Mouse (Mus musculus): ENCODE data around the gene Gfra4. TPM values are rescaled to one million over a fixed set of nuclear protein-coding genes. Genes with fewer than 3 reads are reported as not detected.

Gene Gfra4
- 1.8 and 3.0 TPM in 2 replicates for polyA plus RNA-seq (2015; fragmentation: Nextera tagmentation; extraction: Ambion mirVana)

DNA sequence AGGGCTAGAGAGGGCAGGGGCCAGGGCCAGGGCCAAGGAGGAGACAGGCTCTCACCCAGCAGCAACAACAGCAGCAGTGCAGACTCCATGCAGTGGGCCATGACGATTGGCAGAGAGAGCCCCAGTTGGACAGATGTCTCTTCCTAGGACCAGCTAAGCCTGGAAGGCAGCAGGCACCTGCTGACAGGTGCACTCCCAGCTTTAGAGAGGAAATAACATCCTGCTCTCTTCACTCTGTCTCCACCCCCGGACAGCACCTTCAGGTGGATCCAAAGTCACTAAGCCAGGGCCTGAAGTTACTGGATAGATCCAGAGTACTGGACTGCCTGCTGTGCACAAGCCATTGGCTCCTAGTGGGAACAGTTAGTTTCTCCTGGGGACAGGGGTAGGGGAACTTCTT is at the start of gene Gfra4:
TSS of gene Gfra4 (minus strand) at position 101 of the 400 bp plus-strand sequence.
- 66% methylated on average over 2 of the region's 2 CpGs for WGBS
- ATAC-seq (replicated peaks; ENCODE audit: extremely low read depth, insufficient read depth, low FRiP score), result no peak
- Histone ChIP-seq H3K36me3 (ENCODE audit: control insufficient read depth, insufficient read depth) (no peaks in the 10 kb centered on the region), H3K27ac (ENCODE audit: low read length) (no peak within 1 kb of the TSS), H3K4me2 (ENCODE audit: low read depth, low read length) (no peak within 1 kb of the TSS), H3K4me3 (ENCODE audit: low read length) (no peak within 1 kb of the TSS), H3K9me3 (replicated peaks; ENCODE audit: control insufficient read depth, low read length) (no peaks in the 10 kb centered on the region), H3K27me3 (ENCODE audit: control insufficient read depth, insufficient read depth, low read length) (peaks cover 45% of the 10 kb centered on the region), H3K4me1 (ENCODE audit: control insufficient read depth, insufficient read depth, low read length) (peaks cover 20% of the 10 kb centered on the region), H3K9ac (ENCODE audit: low read length) (no peak within 1 kb of the TSS)

DNA sequence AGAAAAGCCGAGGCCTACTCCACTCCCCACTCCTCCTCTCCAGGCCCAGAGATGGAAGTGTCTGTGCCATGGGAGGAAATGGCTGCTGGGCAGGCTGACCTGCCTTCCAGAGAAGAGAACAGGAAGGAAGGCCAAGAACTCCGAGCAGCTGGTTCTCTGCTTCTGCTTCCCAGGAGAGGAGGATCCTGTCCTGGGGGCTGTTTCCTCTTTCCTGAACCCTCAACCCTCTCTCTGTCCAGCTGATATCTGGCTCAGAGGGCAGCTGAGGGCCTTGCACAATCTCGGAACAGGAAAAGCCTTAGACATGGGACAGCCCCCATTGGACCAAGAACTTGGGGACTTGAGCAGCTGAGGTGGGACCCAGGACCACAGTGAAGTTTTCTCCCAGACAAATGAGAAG is 48.0 kb upstream of the Gfra4 start:
- no peak overlapping the region for H3K4me2 ChIP-seq (ENCODE audit: low read depth, low read length)
- no peaks in the 10 kb centered on the region for H3K27me3 ChIP-seq (ENCODE audit: control insufficient read depth, insufficient read depth, low read length)
- no peak for ATAC-seq (replicated peaks; ENCODE audit: extremely low read depth, insufficient read depth, low FRiP score)
- H3K4me3 ChIP-seq (ENCODE audit: low read length), result no peak overlapping the region
- peaks cover 1% of the 10 kb centered on the region for H3K4me1 ChIP-seq (ENCODE audit: control insufficient read depth, insufficient read depth, low read length)
- WGBS, result 58% methylated on average over 3 of the region's 3 CpGs
- H3K9me3 ChIP-seq (replicated peaks; ENCODE audit: control insufficient read depth, low read length), result no peaks in the 10 kb centered on the region
- H3K36me3 ChIP-seq (ENCODE audit: control insufficient read depth, insufficient read depth), result no peaks in the 10 kb centered on the region
- peak overlapping the region; percentile 35 for H3K27ac ChIP-seq (ENCODE audit: low read length)
- no peak overlapping the region for H3K9ac ChIP-seq (ENCODE audit: low read length)

DNA sequence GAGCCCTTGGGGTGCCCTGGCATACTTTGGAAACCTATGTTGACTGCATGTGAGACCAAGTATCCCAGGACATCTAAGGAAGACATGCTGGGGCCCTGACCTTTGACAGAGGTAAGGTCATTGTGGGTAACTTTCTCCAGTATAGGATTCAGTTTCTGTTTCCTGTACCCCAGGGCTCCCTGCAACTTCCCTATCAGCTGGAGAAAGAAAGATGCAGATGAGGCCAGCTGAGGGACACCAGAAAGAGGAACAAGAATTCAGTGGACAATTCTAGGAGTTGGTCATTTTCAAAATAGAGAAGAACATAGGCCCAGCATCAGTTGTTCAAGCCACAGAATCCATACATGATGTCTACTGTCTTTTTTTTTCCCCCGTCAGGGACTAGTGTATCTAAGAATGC is 46.7 kb upstream of the Gfra4 start:
- H3K4me3 ChIP-seq (ENCODE audit: low read length), result no peak overlapping the region
- WGBS, result 92% methylated on average over 1 of the region's 1 CpGs

DNA sequence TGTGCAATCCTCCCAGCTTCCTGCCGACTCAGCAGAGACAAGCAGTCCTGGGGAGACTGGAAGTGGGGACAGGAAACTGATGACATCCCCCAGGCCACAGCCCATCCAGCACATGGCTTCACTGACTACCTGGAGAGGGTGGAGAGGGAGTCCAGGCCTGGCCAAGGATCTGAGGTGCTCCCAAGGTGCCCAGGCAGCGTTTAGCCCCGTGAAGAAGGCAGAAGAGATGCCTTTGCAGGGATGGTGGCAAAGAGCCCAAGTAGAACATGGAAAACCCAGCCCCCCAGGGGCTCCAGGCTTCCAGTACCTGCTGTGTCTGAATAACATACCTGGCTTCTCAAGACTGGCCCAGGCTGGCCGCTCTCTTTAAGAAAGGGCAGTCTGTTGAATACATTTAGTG is 45.7 kb upstream of the Gfra4 start:
- no peak for ATAC-seq (replicated peaks; ENCODE audit: extremely low read depth, insufficient read depth, low FRiP score)
- H3K27ac ChIP-seq (ENCODE audit: low read length), result 0 out of 2 replicates have a peak overlapping the region, but pooled peaks have one; percentile 7
- no peak overlapping the region for H3K4me2 ChIP-seq (ENCODE audit: low read depth, low read length)
- no peaks in the 10 kb centered on the region for H3K36me3 ChIP-seq (ENCODE audit: control insufficient read depth, insufficient read depth)
- 75% methylated on average over 4 of the region's 4 CpGs for WGBS
- H3K4me3 ChIP-seq (ENCODE audit: low read length), result no peak overlapping the region
- no peaks in the 10 kb centered on the region for H3K4me1 ChIP-seq (ENCODE audit: control insufficient read depth, insufficient read depth, low read length)
- no peak overlapping the region for H3K9ac ChIP-seq (ENCODE audit: low read length)
- no peaks in the 10 kb centered on the region for H3K9me3 ChIP-seq (replicated peaks; ENCODE audit: control insufficient read depth, low read length)
- no peaks in the 10 kb centered on the region for H3K27me3 ChIP-seq (ENCODE audit: control insufficient read depth, insufficient read depth, low read length)

More for the DNA sequence above, 46.7 kb upstream of the Gfra4 start:
- Histone ChIP-seq H3K9ac (ENCODE audit: low read length) (no peak overlapping the region), H3K9me3 (replicated peaks; ENCODE audit: control insufficient read depth, low read length) (no peaks in the 10 kb centered on the region), H3K4me1 (ENCODE audit: control insufficient read depth, insufficient read depth, low read length) (no peaks in the 10 kb centered on the region), H3K27ac (ENCODE audit: low read length) (no peak overlapping the region), H3K4me2 (ENCODE audit: low read depth, low read length) (no peak overlapping the region), H3K27me3 (ENCODE audit: control insufficient read depth, insufficient read depth, low read length) (no peaks in the 10 kb centered on the region), H3K36me3 (ENCODE audit: control insufficient read depth, insufficient read depth) (no peaks in the 10 kb centered on the region)
- ATAC-seq (replicated peaks; ENCODE audit: extremely low read depth, insufficient read depth, low FRiP score), result no peak

DNA sequence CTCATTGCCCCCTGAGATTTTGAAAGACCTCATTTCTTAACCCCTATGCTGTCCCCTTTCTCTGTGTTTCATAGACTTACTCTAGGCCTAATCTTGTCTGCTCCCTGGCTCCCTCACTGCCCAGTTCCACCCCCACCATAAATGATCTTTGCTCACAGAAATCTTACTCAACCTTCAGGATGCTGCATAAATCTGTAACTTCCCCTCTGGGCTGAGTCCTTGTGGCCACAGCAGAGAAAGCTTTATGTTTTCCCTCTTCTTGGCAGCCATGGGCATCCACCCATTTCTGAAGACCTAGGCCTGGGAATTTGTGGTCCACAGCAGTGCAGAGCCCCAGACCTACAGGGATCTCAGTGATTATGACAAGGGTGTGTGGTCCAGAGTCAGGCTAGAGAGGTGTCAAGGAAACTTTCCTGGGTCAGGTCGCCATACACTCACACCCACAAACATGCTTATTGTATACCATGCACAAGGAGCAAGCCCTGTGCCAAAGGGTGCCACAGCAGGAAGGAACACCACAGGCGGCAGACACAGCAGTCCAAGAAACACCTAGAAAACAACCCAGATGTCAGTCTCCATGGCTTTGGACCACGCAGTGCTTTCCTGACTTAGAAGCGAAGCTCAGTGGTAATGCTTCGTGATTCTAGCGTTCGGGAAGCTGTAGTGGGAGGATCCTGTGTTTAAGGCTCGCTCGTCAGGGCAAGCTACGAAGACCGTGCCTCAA is 43.9 kb upstream of the Gfra4 start, which contains the start of gene Siglec1:
TSS of gene Siglec1 (minus strand) at position 99 of the 724 bp plus-strand sequence.
- H3K36me3 ChIP-seq (ENCODE audit: control insufficient read depth, insufficient read depth), result no peaks in the 10 kb centered on the region
- no peaks in the 10 kb centered on the region for H3K9me3 ChIP-seq (replicated peaks; ENCODE audit: control insufficient read depth, low read length)
- WGBS, result 77% methylated on average over 11 of the region's 11 CpGs
- no peak within 1 kb of the TSS for H3K4me2 ChIP-seq (ENCODE audit: low read depth, low read length)
- H3K4me3 ChIP-seq (ENCODE audit: low read length), result no peak within 1 kb of the TSS
- ATAC-seq (replicated peaks; ENCODE audit: extremely low read depth, insufficient read depth, low FRiP score), result no peak
- H3K27ac ChIP-seq (ENCODE audit: low read length), result no peak within 1 kb of the TSS
- no peak within 1 kb of the TSS for H3K9ac ChIP-seq (ENCODE audit: low read length)
- H3K4me1 ChIP-seq (ENCODE audit: control insufficient read depth, insufficient read depth, low read length), result no peaks in the 10 kb centered on the region
- no peaks in the 10 kb centered on the region for H3K27me3 ChIP-seq (ENCODE audit: control insufficient read depth, insufficient read depth, low read length)

DNA sequence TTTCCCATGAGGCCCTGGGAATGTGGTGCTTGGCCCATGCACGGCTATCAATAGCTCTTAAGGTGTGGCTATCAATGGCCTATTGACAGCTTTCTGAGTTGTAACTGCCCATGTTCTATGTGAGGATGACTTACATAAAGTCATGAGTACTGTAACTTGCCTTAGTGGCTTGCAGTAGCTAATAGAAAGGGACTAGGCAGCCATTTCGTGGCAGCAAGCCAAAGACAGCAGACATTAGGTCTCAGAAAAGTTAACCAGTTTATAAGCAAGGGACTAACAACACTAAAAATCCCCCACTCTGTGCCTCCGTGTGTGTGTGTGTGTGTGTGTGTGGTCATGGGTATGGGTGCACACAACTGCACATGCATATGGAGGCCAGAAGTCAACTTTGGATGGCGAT is 41.3 kb upstream of the Gfra4 start:
- Histone ChIP-seq H3K4me2 (ENCODE audit: low read depth, low read length) (no peak overlapping the region), H3K27ac (ENCODE audit: low read length) (no peak overlapping the region), H3K9me3 (replicated peaks; ENCODE audit: control insufficient read depth, low read length) (no peaks in the 10 kb centered on the region), H3K4me3 (ENCODE audit: low read length) (no peak overlapping the region), H3K36me3 (ENCODE audit: control insufficient read depth, insufficient read depth) (no peaks in the 10 kb centered on the region), H3K4me1 (ENCODE audit: control insufficient read depth, insufficient read depth, low read length) (no peaks in the 10 kb centered on the region), H3K27me3 (ENCODE audit: control insufficient read depth, insufficient read depth, low read length) (no peaks in the 10 kb centered on the region), H3K9ac (ENCODE audit: low read length) (no peak overlapping the region)
- ATAC-seq (replicated peaks; ENCODE audit: extremely low read depth, insufficient read depth, low FRiP score), result no peak
- 79% methylated on average over 4 of the region's 4 CpGs for WGBS

DNA sequence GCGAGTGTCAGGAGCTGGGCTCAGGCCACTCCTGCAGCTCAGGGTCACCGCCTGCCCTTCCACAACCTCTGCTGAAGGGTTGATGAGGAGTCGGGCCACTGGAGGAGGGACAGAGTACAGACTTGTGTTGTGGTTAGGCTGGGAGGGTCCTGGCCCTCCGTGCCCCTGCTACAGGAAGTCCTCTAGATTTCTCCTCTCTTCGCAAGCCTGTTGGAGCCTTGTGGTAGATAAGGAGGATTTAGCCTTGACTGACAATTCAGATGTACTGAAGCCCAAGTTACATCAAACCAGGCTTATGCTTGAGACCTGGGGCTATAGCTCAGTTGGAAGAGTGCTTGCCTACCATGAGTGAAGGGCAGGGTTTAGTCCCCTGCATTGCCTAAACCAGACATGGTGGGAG is 37.6 kb upstream of the Gfra4 start:
- WGBS, result 59% methylated on average over 5 of the region's 5 CpGs
- Histone ChIP-seq H3K9me3 (replicated peaks; ENCODE audit: control insufficient read depth, low read length) (no peaks in the 10 kb centered on the region), H3K36me3 (ENCODE audit: control insufficient read depth, insufficient read depth) (no peaks in the 10 kb centered on the region), H3K4me2 (ENCODE audit: low read depth, low read length) (no peak overlapping the region), H3K9ac (ENCODE audit: low read length) (no peak overlapping the region), H3K27me3 (ENCODE audit: control insufficient read depth, insufficient read depth, low read length) (peaks cover 5% of the 10 kb centered on the region; the same call in 1 of the 2 replicates), H3K4me3 (ENCODE audit: low read length) (no peak overlapping the region), H3K27ac (ENCODE audit: low read length) (no peak overlapping the region), H3K4me1 (ENCODE audit: control insufficient read depth, insufficient read depth, low read length) (no peaks in the 10 kb centered on the region)
- no peak for ATAC-seq (replicated peaks; ENCODE audit: extremely low read depth, insufficient read depth, low FRiP score)

DNA sequence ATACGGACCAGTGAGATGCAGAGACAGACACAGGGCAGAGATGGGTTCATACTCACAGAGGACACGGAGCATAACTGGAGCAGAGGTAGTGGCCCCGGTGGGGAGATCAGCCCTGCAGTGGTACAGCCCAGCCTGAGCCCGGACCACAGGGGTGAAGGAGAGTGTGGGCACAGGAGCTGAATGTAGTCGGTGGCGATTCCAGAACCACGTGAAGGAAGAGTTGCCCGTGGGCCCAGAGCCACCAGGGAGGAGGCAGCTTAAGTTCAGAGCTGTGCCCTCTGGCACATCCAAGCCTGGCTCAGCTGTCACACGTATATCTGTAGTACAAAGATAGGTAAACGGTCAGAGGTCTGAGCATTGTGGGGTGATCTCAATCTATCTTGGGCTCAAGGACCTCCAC is 29.6 kb upstream of the Gfra4 start:
- WGBS, result 80% methylated on average over 10 of the region's 10 CpGs
- ATAC-seq (replicated peaks; ENCODE audit: extremely low read depth, insufficient read depth, low FRiP score), result no peak

DNA sequence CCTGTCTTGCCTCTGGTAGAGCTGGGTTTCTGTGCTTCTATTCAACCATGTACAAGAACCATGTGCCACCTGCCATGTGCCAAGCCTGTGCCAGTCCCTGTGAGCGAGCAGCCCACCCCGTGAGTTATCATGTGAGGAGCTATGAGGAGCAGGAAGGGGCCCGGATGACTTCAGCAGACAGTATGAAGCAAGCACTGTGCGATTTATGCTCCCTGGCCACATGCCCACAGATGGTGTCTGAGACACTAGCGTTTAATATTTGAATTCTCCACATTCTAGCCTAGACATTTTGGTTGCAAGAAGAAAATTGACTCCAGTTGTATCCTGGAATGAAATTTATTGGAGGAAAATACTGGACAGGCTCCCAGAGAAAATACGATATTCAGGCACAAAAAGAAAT is 24.6 kb upstream of the Gfra4 start:
- Histone ChIP-seq H3K9me3 (replicated peaks; ENCODE audit: control insufficient read depth, low read length) (no peaks in the 10 kb centered on the region), H3K9ac (ENCODE audit: low read length) (no peak overlapping the region), H3K27me3 (ENCODE audit: control insufficient read depth, insufficient read depth, low read length) (peaks cover 10% of the 10 kb centered on the region; the same call in 1 of the 2 replicates), H3K27ac (ENCODE audit: low read length) (no peak overlapping the region), H3K4me3 (ENCODE audit: low read length) (no peak overlapping the region), H3K4me1 (ENCODE audit: control insufficient read depth, insufficient read depth, low read length) (peaks cover 2% of the 10 kb centered on the region; the same call in 1 of the 2 replicates), H3K4me2 (ENCODE audit: low read depth, low read length) (no peak overlapping the region), H3K36me3 (ENCODE audit: control insufficient read depth, insufficient read depth) (no peaks in the 10 kb centered on the region)
- 60% methylated on average over 6 of the region's 6 CpGs for WGBS
- ATAC-seq (replicated peaks; ENCODE audit: extremely low read depth, insufficient read depth, low FRiP score), result no peak

More for the DNA sequence above, 29.6 kb upstream of the Gfra4 start:
- Histone ChIP-seq H3K36me3 (ENCODE audit: control insufficient read depth, insufficient read depth) (no peaks in the 10 kb centered on the region), H3K9me3 (replicated peaks; ENCODE audit: control insufficient read depth, low read length) (no peaks in the 10 kb centered on the region), H3K27me3 (ENCODE audit: control insufficient read depth, insufficient read depth, low read length) (no peaks in the 10 kb centered on the region; the same call in 1 of the 2 replicates), H3K4me2 (ENCODE audit: low read depth, low read length) (no peak overlapping the region), H3K4me1 (ENCODE audit: control insufficient read depth, insufficient read depth, low read length) (no peaks in the 10 kb centered on the region), H3K27ac (ENCODE audit: low read length) (no peak overlapping the region), H3K9ac (ENCODE audit: low read length) (no peak overlapping the region), H3K4me3 (ENCODE audit: low read length) (no peak overlapping the region)

All from heart, embryonic 16.5 days (tissue).